Mouse (Mus musculus) cerebellum, adult 2 months (tissue): ENCODE data around the gene Mrps36.

Experiments used
- CTCF ChIP-seq: fragments of 200-500 bp; IDR thresholded peaks from 2 replicates; pipeline ENCODE4 v1.5.1; 2011; ENCODE audit warnings: low read depth, mild to moderate bottlenecking, control low read depth, low read length, moderate library complexity, borderline replicate concordance; ENCODE audit not compliant: insufficient read depth
- POLR2A ChIP-seq: fragments of 200-500 bp; IDR thresholded peaks from 2 replicates; pipeline ENCODE4 v1.6.1; 2011; ENCODE audit warnings: low read length, control low read depth, borderline replicate concordance; ENCODE audit not compliant: insufficient read depth

DNA sequence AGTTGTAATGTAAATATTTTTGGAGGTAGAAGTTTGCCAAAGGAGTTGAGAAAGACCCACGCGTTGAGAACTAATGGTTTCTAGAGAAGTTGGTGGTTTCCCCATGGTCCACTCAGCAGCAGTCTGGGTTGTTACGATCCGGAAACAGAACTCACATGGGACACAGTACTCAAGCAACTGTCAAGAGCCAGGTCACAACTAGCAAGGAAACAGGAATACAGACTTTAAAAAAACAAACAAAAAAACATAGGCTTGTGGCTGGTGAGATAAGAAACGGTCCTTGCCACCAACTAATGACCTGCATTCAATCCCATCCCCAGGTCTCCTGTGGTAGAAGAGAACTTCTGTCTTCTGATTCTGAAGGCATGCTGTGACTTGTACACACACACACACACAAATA, 6.3 kb upstream of the Mrps36 start:
- no peak for TF ChIP-seq CTCF
- no peak for TF ChIP-seq POLR2A
